Mouse (Mus musculus) intestine, embryonic 15.5 days (tissue): ENCODE measurements at regions not wholly inside any gene's neighbourhood (a gene's known extent, or its start where the extent isn't known, plus 50 kb on each side); places are given as distances from the start of the nearest gene placed in this dataset.

Source experiments
- ATAC-seq: fragments of 200-750 bp; cut with Nextera tagmentation; 2 replicates; pipeline ENCODE4 v1.8.0; 2017; ENCODE audit warnings: moderate TSS enrichment, moderate library complexity
- H3K27ac ChIP-seq: fragments of 300-500 bp; sonication (generic); 2 replicates; pipeline ENCODE4 v1.5.1; 2015; ENCODE audit warnings: mild to moderate bottlenecking, inconsistent platforms
- H3K27me3 ChIP-seq: fragments of 300-500 bp; sonication (generic); replicated peaks from 2 replicates; pipeline ENCODE4 v1.6.1; 2015; ENCODE audit warnings: inconsistent platforms
- H3K36me3 ChIP-seq: fragments of 300-500 bp; sonication (generic); 2 replicates; pipeline ENCODE4 v1.6.1; 2015; ENCODE audit warnings: inconsistent platforms
- H3K4me1 ChIP-seq: fragments of 300-500 bp; sonication (generic); replicated peaks from 2 replicates; pipeline ENCODE4 v1.6.1; 2015; ENCODE audit warnings: inconsistent platforms
- H3K4me2 ChIP-seq: fragments of 300-500 bp; sonication (generic); replicated peaks from 2 replicates; pipeline ENCODE4 v1.6.1; 2015; ENCODE audit warnings: mild to moderate bottlenecking, inconsistent platforms
- H3K4me3 ChIP-seq: fragments of 300-500 bp; sonication (generic); replicated peaks from 2 replicates; pipeline ENCODE4 v1.5.1; 2015; ENCODE audit warnings: inconsistent platforms
- H3K9ac ChIP-seq: fragments of 300-500 bp; sonication (generic); 2 replicates; pipeline ENCODE4 v1.6.1; 2015; ENCODE audit warnings: inconsistent platforms
- H3K9me3 ChIP-seq: fragments of 300-500 bp; sonication (generic); 2 replicates; pipeline ENCODE4 v1.6.1; 2016; ENCODE audit warnings: inconsistent platforms
- WGBS: fragments of 180-500 bp; shearing (Covaris S2); methylation state at CpG from one replicate; pipeline ENCODE4 v1.1.7; 2015; 5-methylcytosine and 5-hydroxymethylcytosine counted together

GRCm38 (mm10) chr1:151096079-151096478, 86.3 kb upstream of the Gm47985 start:
- H3K27me3 ChIP-seq = no peaks in the 10 kb centered on the region
- no peaks in the 10 kb centered on the region for H3K36me3 ChIP-seq
- peak; percentile 81 for ATAC-seq
- no peak overlapping the region for H3K27ac ChIP-seq
- no peak overlapping the region for H3K4me3 ChIP-seq
- H3K9ac ChIP-seq = no peak overlapping the region
- H3K4me1 ChIP-seq = no peaks in the 10 kb centered on the region
- peak overlapping the region; percentile 39 for H3K4me2 ChIP-seq
- 12% methylated on average over 9 of the region's 9 CpGs for WGBS
- no peaks in the 10 kb centered on the region for H3K9me3 ChIP-seq

GRCm38 (mm10) chr1:151097506-151097905, 84.8 kb upstream of the Gm47985 start:
- WGBS = 81% methylated on average over 1 of the region's 1 CpGs
- Histone ChIP-seq H3K4me3 (no peak overlapping the region), H3K4me2 (no peak overlapping the region), H3K9me3 (no peaks in the 10 kb centered on the region), H3K9ac (no peak overlapping the region), H3K36me3 (no peaks in the 10 kb centered on the region), H3K4me1 (no peaks in the 10 kb centered on the region), H3K27me3 (no peaks in the 10 kb centered on the region), H3K27ac (no peak overlapping the region)
- no peak for ATAC-seq

- Histone ChIP-seq H3K4me2 (no peak overlapping the region), H3K27ac (no peak overlapping the region), H3K9me3 (no peaks in the 10 kb centered on the region), H3K9ac (no peak overlapping the region), H3K4me1 (peaks cover 9% of the 10 kb centered on the region), H3K36me3 (no peaks in the 10 kb centered on the region), H3K27me3 (no peaks in the 10 kb centered on the region), H3K4me3 (no peak overlapping the region)
- WGBS = 64% methylated on average over 1 of the region's 1 CpGs
- no peak for ATAC-seq
Measured at GRCm38 (mm10) chr1:151098763-151099162, 83.6 kb upstream of the Gm47985 start.

- WGBS = 73% methylated on average over 12 of the region's 12 CpGs
- H3K4me1 ChIP-seq = peaks cover 11% of the 10 kb centered on the region
- no peak for ATAC-seq
Measured at GRCm38 (mm10) chr1:151100565-151101483, 81.5 kb upstream of the Gm47985 start.

GRCm38 (mm10) chr1:151101516-151101915, 80.8 kb upstream of the Gm47985 start:
- Histone ChIP-seq H3K4me2 (no peak overlapping the region), H3K9ac (no peak overlapping the region), H3K27ac (no peak overlapping the region), H3K27me3 (no peaks in the 10 kb centered on the region), H3K36me3 (no peaks in the 10 kb centered on the region), H3K4me1 (peaks cover 11% of the 10 kb centered on the region), H3K9me3 (no peaks in the 10 kb centered on the region), H3K4me3 (no peak overlapping the region)
- peak; percentile 72; the same call in 1 of the 2 replicates for ATAC-seq
- WGBS = 83% methylated on average over 1 of the region's 1 CpGs

More at GRCm38 (mm10) chr1:151100565-151101483, 81.5 kb upstream of the Gm47985 start:
- H3K27ac ChIP-seq = no peak overlapping the region
- H3K4me3 ChIP-seq = no peak overlapping the region
- H3K36me3 ChIP-seq = no peaks in the 10 kb centered on the region
- H3K4me2 ChIP-seq = no peak overlapping the region
- H3K27me3 ChIP-seq = no peaks in the 10 kb centered on the region
- no peak overlapping the region for H3K9ac ChIP-seq
- H3K9me3 ChIP-seq = no peaks in the 10 kb centered on the region

- no peak overlapping the region for H3K4me2 ChIP-seq
- peaks cover 11% of the 10 kb centered on the region for H3K4me1 ChIP-seq
- H3K27ac ChIP-seq = no peak overlapping the region
- WGBS = 73% methylated on average over 3 of the region's 3 CpGs
- no peak for ATAC-seq
- no peak overlapping the region for H3K4me3 ChIP-seq
- H3K9ac ChIP-seq = no peak overlapping the region
- no peaks in the 10 kb centered on the region for H3K36me3 ChIP-seq
- H3K27me3 ChIP-seq = no peaks in the 10 kb centered on the region
- no peaks in the 10 kb centered on the region for H3K9me3 ChIP-seq
Measured at GRCm38 (mm10) chr1:151102061-151102460, 80.3 kb upstream of the Gm47985 start.

GRCm38 (mm10) chr1:151102646-151103391, 79.5 kb upstream of the Gm47985 start:
- Histone ChIP-seq H3K27me3 (no peaks in the 10 kb centered on the region), H3K4me3 (no peak overlapping the region), H3K4me2 (no peak overlapping the region; the same call in 1 of the 2 replicates), H3K36me3 (no peaks in the 10 kb centered on the region), H3K9me3 (no peaks in the 10 kb centered on the region), H3K9ac (no peak overlapping the region), H3K27ac (no peak overlapping the region), H3K4me1 (peaks cover 11% of the 10 kb centered on the region)
- 57% methylated on average over 16 of the region's 16 CpGs for WGBS
- ATAC-seq = peak; percentile 48

- Histone ChIP-seq H3K36me3 (no peaks in the 10 kb centered on the region), H3K27ac (no peak overlapping the region), H3K9ac (no peak overlapping the region), H3K4me1 (peaks cover 11% of the 10 kb centered on the region), H3K4me2 (no peak overlapping the region), H3K4me3 (no peak overlapping the region), H3K9me3 (no peaks in the 10 kb centered on the region), H3K27me3 (no peaks in the 10 kb centered on the region)
- no peak for ATAC-seq
- WGBS = 42% methylated on average over 6 of the region's 6 CpGs
Measured at GRCm38 (mm10) chr1:151103522-151104037, 78.8 kb upstream of the Gm47985 start.

- H3K27me3 ChIP-seq = no peaks in the 10 kb centered on the region
- no peaks in the 10 kb centered on the region for H3K9me3 ChIP-seq
- 84% methylated on average over 5 of the region's 5 CpGs for WGBS
- H3K4me2 ChIP-seq = no peak overlapping the region
- no peaks in the 10 kb centered on the region for H3K36me3 ChIP-seq
- no peak overlapping the region for H3K4me3 ChIP-seq
- no peak overlapping the region for H3K9ac ChIP-seq
- ATAC-seq = no peak
- H3K4me1 ChIP-seq = peaks cover 14% of the 10 kb centered on the region
- H3K27ac ChIP-seq = no peak overlapping the region
Measured at GRCm38 (mm10) chr1:151104346-151104745, 78.0 kb upstream of the Gm47985 start.

GRCm38 (mm10) chr1:151104806-151105205, 77.5 kb upstream of the Gm47985 start:
- Histone ChIP-seq H3K27ac (no peak overlapping the region), H3K27me3 (no peaks in the 10 kb centered on the region), H3K4me2 (no peak overlapping the region), H3K9ac (no peak overlapping the region), H3K36me3 (no peaks in the 10 kb centered on the region), H3K9me3 (no peaks in the 10 kb centered on the region), H3K4me3 (no peak overlapping the region), H3K4me1 (peaks cover 19% of the 10 kb centered on the region)
- ATAC-seq = no peak
- 86% methylated on average over 2 of the region's 2 CpGs for WGBS

- no peaks in the 10 kb centered on the region for H3K36me3 ChIP-seq
- WGBS = 60% methylated on average over 3 of the region's 3 CpGs
Measured at GRCm38 (mm10) chr1:151105251-151105650, 77.1 kb upstream of the Gm47985 start.

GRCm38 (mm10) chr1:151107401-151107800, 74.9 kb upstream of the Gm47985 start:
- 80% methylated on average over 3 of the region's 3 CpGs for WGBS
- H3K9ac ChIP-seq = no peak overlapping the region
- peaks cover 23% of the 10 kb centered on the region for H3K4me1 ChIP-seq
- H3K36me3 ChIP-seq = no peaks in the 10 kb centered on the region
- H3K27me3 ChIP-seq = no peaks in the 10 kb centered on the region
- H3K9me3 ChIP-seq = no peaks in the 10 kb centered on the region
- H3K27ac ChIP-seq = no peak overlapping the region
- H3K4me2 ChIP-seq = no peak overlapping the region
- no peak overlapping the region for H3K4me3 ChIP-seq
- ATAC-seq = no peak

More at GRCm38 (mm10) chr1:151105251-151105650, 77.1 kb upstream of the Gm47985 start:
- Histone ChIP-seq H3K27ac (no peak overlapping the region), H3K9ac (no peak overlapping the region), H3K4me1 (peaks cover 19% of the 10 kb centered on the region), H3K27me3 (no peaks in the 10 kb centered on the region), H3K4me3 (no peak overlapping the region), H3K9me3 (no peaks in the 10 kb centered on the region), H3K4me2 (no peak overlapping the region)
- no peak for ATAC-seq
